Mouse (Mus musculus) Muller cell, postnatal 12 days (primary cell): ENCODE results near the gene Pgm5.

Experiments
- DNase-seq: peaks from one replicate; pipeline ENCODE4 v3.0.0-alpha.2; 2015; ENCODE audit errors: inconsistent ontology term

Pgm5 gene

GRCm38 (mm10) chr19:24871037-24871635 lies 9.5 kb upstream of the Pgm5 start:
- DNase-seq, result peak; percentile 53

GRCm38 (mm10) chr19:24865436-24865835 lies 3.8 kb upstream of the Pgm5 start:
- no peak for DNase-seq

DNA sequence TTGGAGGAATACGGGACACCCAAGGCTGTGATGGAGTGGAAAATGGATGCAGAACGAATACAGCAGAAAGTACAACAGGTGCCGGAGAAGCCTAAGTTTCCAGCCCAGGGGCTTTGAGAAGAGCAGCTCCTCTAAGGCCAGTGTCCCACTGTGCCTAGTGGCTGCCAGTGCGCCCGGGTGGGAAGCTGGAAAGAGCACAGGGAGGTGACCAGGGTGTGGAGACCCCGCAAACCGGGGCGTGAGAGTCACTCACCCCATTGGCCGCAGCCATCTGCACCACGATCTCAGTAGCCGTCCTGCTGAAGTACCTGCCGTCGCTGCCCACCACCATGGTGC lies 411 bp downstream of the Pgm5 start:
- no peak for DNase-seq

- DNase-seq, result no peak
Observed at GRCm38 (mm10) chr19:24851456-24852315, 10.0 kb downstream of the Pgm5 start.

DNA sequence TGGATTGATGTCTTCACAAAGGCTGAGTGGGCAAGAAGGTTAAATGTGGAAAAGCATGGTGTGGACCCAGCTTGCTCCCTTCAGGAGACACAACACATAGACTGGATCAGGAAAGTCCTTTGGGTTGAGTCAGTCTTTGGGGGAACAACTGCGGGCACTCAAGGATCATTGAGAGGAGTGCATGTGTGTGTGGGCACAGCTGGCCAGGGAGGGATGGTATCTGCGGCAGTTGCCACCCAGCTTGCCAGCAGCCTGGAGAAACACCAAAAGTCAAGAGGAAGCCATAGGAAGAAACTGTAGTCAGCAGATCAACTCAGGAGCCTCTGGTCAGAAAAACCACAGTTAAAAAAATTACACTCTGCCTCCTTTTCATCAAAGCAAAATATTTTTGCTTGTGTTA lies 12.8 kb downstream of the Pgm5 start:
- no peak for DNase-seq

- no peak for DNase-seq
Observed at GRCm38 (mm10) chr19:24848345-24848744, 13.3 kb downstream of the Pgm5 start.

- DNase-seq, result peak; percentile 31
Observed at GRCm38 (mm10) chr19:24845007-24845546, 16.6 kb downstream of the Pgm5 start.

DNA sequence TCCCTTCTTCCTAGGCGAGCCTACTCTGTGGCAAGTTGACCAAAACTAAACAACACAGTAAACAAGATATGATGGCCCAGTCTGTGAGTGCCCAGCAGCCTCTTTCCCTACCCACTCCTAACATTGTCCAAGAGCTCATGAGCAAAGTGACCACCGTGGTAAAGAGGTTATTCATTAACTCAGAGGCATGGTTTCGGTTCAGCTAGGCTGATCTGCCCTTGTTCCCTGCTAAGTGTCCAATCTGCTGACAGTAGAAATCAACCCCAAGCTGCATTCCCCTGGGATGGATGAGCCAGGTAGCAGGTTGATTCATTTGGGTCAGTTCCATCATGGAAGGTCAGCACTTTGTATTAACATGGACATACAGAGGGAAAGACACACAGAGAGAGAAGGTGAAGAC lies 19.6 kb downstream of the Pgm5 start:
- peak; percentile 45 for DNase-seq

- DNase-seq, result no peak
Observed at GRCm38 (mm10) chr19:24824517-24824916, 37.1 kb downstream of the Pgm5 start.

DNA sequence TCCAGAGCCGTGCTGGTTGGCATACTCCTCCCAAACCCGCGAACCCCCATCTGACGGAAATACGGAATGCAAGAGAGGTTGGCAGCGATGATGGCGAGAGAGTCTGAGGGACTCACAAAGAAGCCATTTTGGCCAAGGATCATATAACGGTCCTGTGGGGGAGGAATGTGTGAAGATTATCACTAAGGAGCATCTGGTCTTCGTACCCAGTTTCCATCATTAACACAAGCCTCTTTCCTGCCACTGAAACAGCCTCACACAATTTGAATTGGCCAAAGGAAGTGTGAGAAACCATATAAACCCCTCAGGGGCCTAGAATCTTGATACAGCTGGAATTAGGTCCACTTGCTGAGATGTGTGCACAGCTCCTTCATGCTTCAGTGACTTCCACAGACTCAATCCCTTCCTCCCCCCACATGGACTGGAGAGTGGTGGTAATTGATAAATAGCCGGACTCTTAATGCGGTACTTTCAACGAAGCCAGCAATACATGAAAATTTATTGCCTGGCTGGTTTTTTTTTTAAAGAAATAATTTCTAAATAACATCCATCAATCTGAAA lies 45.9 kb downstream of the Pgm5 start:
- no peak for DNase-seq

DNA sequence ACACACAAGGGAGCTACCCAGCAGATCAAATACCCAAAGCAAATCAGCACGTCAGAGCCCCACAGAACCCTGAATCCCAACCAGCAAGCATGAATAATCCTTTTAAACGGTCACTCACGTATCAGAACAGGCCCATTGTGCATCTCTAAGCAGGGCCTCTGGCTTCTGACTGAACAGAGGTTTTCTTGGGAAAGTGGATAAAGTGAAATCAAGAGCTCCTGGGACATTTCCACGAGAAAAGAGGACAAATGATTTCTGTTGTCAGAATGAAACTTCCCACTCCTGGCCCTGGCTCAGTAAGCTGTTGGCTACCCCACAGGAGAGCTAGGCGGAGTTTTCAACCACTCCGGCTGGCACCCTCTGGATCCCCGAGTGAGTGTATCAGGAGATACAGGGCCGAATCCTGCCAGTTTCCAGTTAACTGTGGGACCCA lies 48.8 kb downstream of the Pgm5 start:
- DNase-seq, result no peak

DNA sequence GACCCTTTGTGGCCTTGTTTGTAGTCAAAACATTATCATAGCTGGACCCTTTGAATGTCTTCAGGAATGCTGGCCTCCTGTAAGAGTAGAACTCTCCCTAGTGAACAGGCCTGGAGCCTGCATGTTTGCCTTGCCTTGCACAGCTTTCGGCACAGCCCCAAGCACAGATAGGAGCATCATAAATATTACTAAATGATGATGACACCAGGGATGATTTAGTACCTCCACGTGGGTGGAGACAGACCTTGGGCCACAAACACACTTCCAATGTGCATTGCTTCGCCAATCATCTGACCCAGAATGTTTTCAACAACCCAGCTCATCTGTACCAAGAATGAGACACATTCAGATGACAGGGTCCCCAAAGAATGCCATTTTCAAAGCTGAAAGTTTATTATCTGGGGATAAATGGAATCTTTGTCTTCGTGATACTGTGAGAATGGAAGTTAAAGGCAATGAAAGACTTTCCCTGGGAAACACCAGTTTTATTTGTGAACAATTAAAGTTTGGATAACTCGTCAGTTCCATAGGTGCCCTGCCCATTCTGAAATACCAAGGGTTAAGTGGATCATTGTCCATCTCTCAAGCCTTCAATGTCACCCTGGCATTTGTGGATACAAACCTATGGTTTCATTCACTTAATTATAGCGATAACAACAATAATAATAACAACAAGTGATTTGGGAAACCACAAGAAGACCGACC lies 49.4 kb downstream of the Pgm5 start:
- DNase-seq, result peak; percentile 86

DNA sequence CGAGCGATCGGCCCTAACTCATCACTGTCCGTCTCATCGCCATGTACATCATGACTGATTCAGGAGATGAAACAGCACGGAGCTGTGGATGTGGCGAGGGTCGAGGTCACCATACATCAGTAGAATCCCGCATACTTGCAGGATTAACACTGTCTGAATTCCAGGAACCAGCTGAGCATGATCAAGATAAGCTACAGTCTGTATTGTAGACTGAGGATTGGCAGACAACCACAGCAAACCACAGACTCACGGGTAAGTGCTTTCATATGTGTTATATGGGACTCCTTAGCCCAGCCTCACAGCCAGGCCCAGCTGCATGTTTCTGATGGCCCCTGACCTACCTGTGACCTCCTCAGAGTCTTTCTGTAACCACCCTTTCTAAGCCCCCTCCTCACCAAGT lies 50.2 kb downstream of the Pgm5 start:
- DNase-seq, result peak; percentile 39

DNA sequence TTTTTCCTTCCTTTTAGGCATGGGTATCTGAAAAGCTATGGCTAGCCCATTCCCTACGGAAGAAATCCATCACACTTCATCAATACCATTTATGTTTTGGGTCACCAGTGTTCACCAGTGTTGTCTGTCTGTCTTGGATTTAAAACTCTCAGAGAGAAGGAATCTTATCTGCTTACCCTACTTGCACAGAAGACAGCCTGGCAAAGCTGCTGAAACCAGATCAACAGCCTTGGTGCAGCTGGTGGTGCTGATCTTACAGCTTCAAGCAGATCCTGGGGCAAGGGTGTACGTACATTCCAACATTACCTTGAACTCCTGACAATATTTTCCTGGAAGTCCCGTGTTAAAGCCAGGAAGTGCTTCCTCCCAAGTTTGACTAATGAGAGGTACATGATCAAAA lies 55.6 kb downstream of the Pgm5 start:
- DNase-seq, result no peak

- no peak for DNase-seq
Observed at GRCm38 (mm10) chr19:24797606-24798005, 64.0 kb downstream of the Pgm5 start.

- DNase-seq, result no peak
Observed at GRCm38 (mm10) chr19:24794350-24794749, 67.3 kb downstream of the Pgm5 start.

DNA sequence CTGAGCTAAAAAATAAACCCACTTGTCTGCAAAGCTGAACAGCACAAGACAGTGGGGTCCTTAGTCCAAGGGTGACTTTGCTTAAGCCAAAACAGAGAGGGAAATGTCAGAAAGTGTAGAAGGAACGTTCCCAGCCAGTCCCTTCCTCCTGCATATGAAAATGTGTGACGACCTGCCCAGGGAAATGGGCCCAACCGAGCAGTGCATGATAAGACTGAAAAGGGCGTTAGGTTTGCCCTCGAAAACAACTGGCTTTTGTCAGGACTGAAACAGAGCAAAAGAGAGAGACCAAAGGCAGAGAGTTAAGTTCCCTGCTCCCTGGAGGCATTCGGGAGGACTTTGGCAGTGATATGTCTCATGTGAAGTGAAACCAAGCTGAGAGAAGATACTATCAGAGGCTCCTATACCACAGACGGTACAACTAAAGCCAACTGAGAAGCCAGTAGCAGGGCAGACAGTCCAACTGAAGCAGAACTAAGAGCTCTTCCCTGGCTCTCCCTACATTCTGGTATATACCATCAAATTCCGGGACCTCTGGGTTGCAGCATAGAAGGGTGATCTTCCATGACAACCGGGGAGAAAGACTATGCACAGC lies 68.0 kb downstream of the Pgm5 start:
- DNase-seq, result no peak

DNA sequence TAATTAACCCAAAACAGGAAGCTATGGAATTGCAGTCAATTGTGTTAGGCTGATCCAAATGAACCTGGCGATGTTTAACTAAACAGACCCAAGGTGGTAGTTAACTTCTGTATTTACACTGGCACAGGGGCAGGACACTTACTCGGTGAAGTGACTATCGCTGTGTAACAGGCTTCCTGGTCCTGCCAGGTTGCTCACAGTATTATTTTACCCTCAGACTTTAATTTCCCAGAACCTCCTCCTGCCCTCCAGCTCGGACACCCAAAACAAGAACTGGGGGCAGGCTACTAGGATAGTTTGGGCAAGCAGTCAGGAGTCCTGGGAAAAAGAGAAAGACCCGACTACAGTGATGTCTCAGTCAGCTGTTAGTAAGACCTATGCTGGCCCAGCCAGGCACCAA lies 68.8 kb downstream of the Pgm5 start:
- no peak for DNase-seq

DNA sequence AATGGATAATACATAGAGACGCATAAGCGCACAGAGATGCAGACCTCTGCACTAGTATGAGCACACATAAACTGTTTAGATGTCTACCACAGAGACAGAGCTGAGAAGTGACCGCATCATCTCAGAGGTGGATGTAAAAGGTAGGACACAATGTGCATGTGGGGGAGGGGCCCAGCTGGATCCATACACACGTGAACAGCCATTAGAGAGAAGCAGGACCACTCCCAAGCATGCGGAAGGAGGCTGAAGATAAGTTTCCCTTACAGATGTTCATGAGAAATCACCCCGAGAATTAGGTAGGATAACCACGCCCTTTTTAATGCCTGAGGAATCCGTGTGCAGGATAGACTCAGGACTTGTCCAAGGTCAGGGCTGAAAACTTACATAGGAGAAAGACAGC lies 75.8 kb downstream of the Pgm5 start:
- DNase-seq, result no peak

- no peak for DNase-seq
Observed at GRCm38 (mm10) chr19:24785056-24785675, 76.5 kb downstream of the Pgm5 start.

- DNase-seq, result no peak
Observed at GRCm38 (mm10) chr19:24783736-24784135, 77.9 kb downstream of the Pgm5 start.
